Mouse (Mus musculus) heart, adult 2 months (tissue): ENCODE data around the gene Glis3. TPM values are rescaled to one million over a fixed set of nuclear protein-coding genes. Genes with fewer than 3 reads are reported as not detected.

Experiments used
- DNase-seq, 2 experiments: peaks; one replicate each; pipeline ENCODE4 v3.0.0; 2021
- H3K27ac ChIP-seq: fragments of 200-600 bp; 2 replicates; pipeline ENCODE4 v1.8.1; 2022
- H3K27me3 ChIP-seq: fragments of 200-500 bp; 2 replicates; pipeline ENCODE4 v1.6.1; 2012; ENCODE audit warnings: mild to moderate bottlenecking, low read length, inconsistent platforms, mixed read lengths; ENCODE audit not compliant: control insufficient read depth, insufficient read depth
- H3K36me3 ChIP-seq: fragments of 200-500 bp; 2 replicates; pipeline ENCODE4 v1.6.1; 2012; ENCODE audit warnings: low read length, inconsistent platforms; ENCODE audit not compliant: control insufficient read depth, insufficient read depth
- H3K4me1 ChIP-seq: fragments of 200-500 bp; 2 replicates; pipeline ENCODE4 v1.6.1; 2011; ENCODE audit warnings: low read length; ENCODE audit not compliant: control insufficient read depth, insufficient read depth
- H3K4me3 ChIP-seq: fragments of 200-600 bp; 2 replicates; pipeline ENCODE4 v1.8.1; 2022
- H3K79me2 ChIP-seq: fragments of 200-500 bp; replicated peaks from 2 replicates; pipeline ENCODE4 v1.6.1; 2012; ENCODE audit warnings: mild to moderate bottlenecking, inconsistent platforms, low read length, moderate library complexity, mixed read lengths; ENCODE audit not compliant: control insufficient read depth, insufficient read depth
- H3K9ac ChIP-seq: fragments of 200-500 bp; 2 replicates; pipeline ENCODE4 v1.6.1; 2012; ENCODE audit warnings: low read depth, mild to moderate bottlenecking, control low read depth, inconsistent platforms, low read length, mixed read lengths
- CTCF ChIP-seq: fragments of 200-600 bp; IDR thresholded peaks from 2 replicates; pipeline ENCODE4 v1.8.1; 2022; ENCODE audit warnings: antibody characterized with exemption, mild to moderate bottlenecking, moderate library complexity
- EP300 ChIP-seq: fragments of 200-500 bp; IDR thresholded peaks from 2 replicates; pipeline ENCODE4 v1.6.1; 2011; ENCODE audit warnings: low read depth, low read length, control low read depth; ENCODE audit not compliant: insufficient read depth
- POLR2A ChIP-seq: fragments of 200-500 bp; IDR thresholded peaks from 2 replicates; pipeline ENCODE4 v1.6.1; 2011; ENCODE audit warnings: mild to moderate bottlenecking, low read depth, low read length, control low read depth; ENCODE audit not compliant: insufficient read depth
- WGBS: fragments of 180-500 bp; shearing (Covaris S2); methylation state at CpG from one replicate; pipeline ENCODE4 v1.1.7; 2018; 5-methylcytosine and 5-hydroxymethylcytosine counted together
- intact Hi-C: fragments of 180-260 bp; cut with DNase I; formaldehyde crosslinking; loops from one replicate; pipeline ENCODE4 v1.15.1; 2025
- polyA plus RNA-seq: library from polyadenylated mRNA; depleted of rRNA; stranded (reverse); fragments of >200 nt; gene quantifications from 2 replicates; pipeline ENCODE4 v1.2.3, GENCODE M21; 2012
- total RNA-seq, 2 experiments: library from RNA; stranded (reverse); gene quantifications; 2 replicates each; pipeline ENCODE4 v1.2.3; 2021

The Glis3 gene
- total and polyA plus RNA-seq, 3 experiments, result 0.55 to 1.3 (median 1.1) TPM

DNA sequence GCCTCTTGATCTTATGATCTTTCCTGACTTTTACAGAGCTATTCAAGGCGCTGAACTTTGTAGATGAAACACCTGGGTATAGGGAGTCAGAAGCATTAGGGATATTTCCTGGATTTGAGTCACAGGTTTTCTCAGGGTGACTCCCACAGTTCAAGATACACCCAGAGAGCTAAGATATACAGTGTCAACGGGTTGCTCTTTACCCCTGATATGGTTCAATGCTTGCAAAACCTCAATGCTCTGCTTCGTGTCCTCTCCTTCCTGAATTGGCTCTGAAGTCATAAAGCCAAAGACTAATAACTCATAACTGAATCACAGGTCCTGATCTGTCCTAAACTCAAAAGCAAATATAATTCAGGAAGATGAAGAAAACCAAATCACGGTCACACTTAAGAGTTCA lies 319.0 kb downstream of the Glis3 start:
- DNase-seq, result no peak
- H3K4me1 ChIP-seq, result no peaks in the 10 kb centered on the region
- no peaks in the 10 kb centered on the region for H3K79me2 ChIP-seq
- H3K9ac ChIP-seq, result no peak overlapping the region
- H3K27ac ChIP-seq, result no peak overlapping the region
- 79% methylated on average over 4 of the region's 4 CpGs for WGBS
- intact Hi-C loops, result no loop called here
- no peak overlapping the region for H3K4me3 ChIP-seq
- TF ChIP-seq POLR2A (no peak), CTCF (no peak), EP300 (no peak)
- no peaks in the 10 kb centered on the region for H3K36me3 ChIP-seq
- H3K27me3 ChIP-seq, result no peaks in the 10 kb centered on the region

GRCm38 (mm10) chr19:28357595-28357994 lies 322.3 kb downstream of the Glis3 start:
- Histone ChIP-seq H3K4me1 (no peaks in the 10 kb centered on the region), H3K27me3 (no peaks in the 10 kb centered on the region), H3K4me3 (no peak overlapping the region), H3K36me3 (no peaks in the 10 kb centered on the region), H3K79me2 (no peaks in the 10 kb centered on the region), H3K27ac (no peak overlapping the region), H3K9ac (no peak overlapping the region)
- TF ChIP-seq CTCF, result no peak
- no peak for TF ChIP-seq EP300
- no peak for TF ChIP-seq POLR2A
- 82% methylated on average over 9 of the region's 9 CpGs for WGBS
- no peak for DNase-seq
- intact Hi-C loops, result no loop called here

- intact Hi-C loops, result no loop called here
- TF ChIP-seq CTCF, result no peak
- no peak for TF ChIP-seq POLR2A
- no peak for TF ChIP-seq EP300
- 78% methylated on average over 13 of the region's 13 CpGs for WGBS
Measured at GRCm38 (mm10) chr19:28351068-28352066, 328.5 kb downstream of the Glis3 start.

GRCm38 (mm10) chr19:28347080-28347825 lies 332.6 kb downstream of the Glis3 start:
- Histone ChIP-seq H3K36me3 (no peaks in the 10 kb centered on the region), H3K9ac (no peak overlapping the region), H3K4me1 (no peaks in the 10 kb centered on the region), H3K27ac (no peak overlapping the region), H3K79me2 (no peaks in the 10 kb centered on the region), H3K27me3 (no peaks in the 10 kb centered on the region), H3K4me3 (no peak overlapping the region)
- no peak for DNase-seq
- TF ChIP-seq CTCF (no peak), EP300 (no peak), POLR2A (no peak)
- intact Hi-C loops, result no loop called here
- WGBS, result 74% methylated on average over 13 of the region's 13 CpGs

More at GRCm38 (mm10) chr19:28351068-28352066, 328.5 kb downstream of the Glis3 start:
- no peak overlapping the region for H3K9ac ChIP-seq
- H3K4me3 ChIP-seq, result no peak overlapping the region
- H3K27ac ChIP-seq, result no peak overlapping the region
- H3K79me2 ChIP-seq, result no peaks in the 10 kb centered on the region
- no peaks in the 10 kb centered on the region for H3K27me3 ChIP-seq
- DNase-seq, result no peak
- no peaks in the 10 kb centered on the region for H3K36me3 ChIP-seq
- H3K4me1 ChIP-seq, result no peaks in the 10 kb centered on the region

DNA sequence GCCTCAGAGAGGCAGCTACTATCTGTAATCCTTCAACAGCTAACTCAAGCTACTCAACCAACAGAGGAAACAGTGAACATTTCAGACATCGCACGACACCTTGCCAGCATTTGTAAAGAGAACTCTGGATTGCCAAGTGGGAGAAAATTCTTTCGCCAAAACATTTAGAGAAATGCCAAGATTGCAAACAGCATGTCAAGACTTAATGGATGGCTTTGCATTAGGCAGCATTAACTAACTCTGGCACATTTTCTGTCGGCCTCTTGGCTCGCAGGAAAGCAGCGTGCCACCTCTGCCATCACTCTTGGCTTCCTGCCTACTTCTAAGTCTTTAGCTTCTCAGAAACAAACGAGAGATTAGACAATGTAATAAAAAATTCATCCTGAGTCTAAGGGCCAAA lies 336.2 kb downstream of the Glis3 start:
- DNase-seq, result no peak
- H3K27ac ChIP-seq, result no peak overlapping the region
- WGBS, result 46% methylated on average over 7 of the region's 7 CpGs
- no peak overlapping the region for H3K9ac ChIP-seq
- no peaks in the 10 kb centered on the region for H3K79me2 ChIP-seq
- H3K4me3 ChIP-seq, result no peak overlapping the region
- H3K27me3 ChIP-seq, result no peaks in the 10 kb centered on the region
- intact Hi-C loops, result no loop called here
- H3K4me1 ChIP-seq, result no peaks in the 10 kb centered on the region
- TF ChIP-seq POLR2A (no peak), EP300 (no peak), CTCF (no peak)
- no peaks in the 10 kb centered on the region for H3K36me3 ChIP-seq

DNA sequence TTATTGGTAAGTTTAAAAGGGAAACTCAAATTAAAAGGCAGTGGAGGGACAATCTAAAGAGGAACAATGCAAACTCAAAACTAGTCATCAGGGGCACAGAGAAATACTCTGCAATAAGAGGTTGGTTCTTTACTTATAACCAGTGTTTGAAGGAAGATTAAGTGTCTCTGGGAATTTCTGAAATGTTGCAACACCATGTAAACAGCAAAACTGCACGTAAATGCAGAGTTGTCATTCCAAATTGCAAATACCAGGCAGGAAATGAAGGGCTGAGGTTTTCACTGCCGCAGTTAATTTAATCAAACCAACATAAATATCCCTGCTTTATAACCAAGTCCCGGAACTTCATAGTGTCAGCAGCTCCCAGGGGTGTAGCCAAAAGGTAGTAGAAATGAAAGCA lies 342.3 kb downstream of the Glis3 start:
- Histone ChIP-seq H3K4me1 (peaks cover 1% of the 10 kb centered on the region; the same call in 1 of the 2 replicates), H3K4me3 (no peak overlapping the region), H3K9ac (no peak overlapping the region), H3K79me2 (no peaks in the 10 kb centered on the region), H3K36me3 (no peaks in the 10 kb centered on the region), H3K27me3 (no peaks in the 10 kb centered on the region), H3K27ac (no peak overlapping the region)
- TF ChIP-seq CTCF, result no peak
- no peak for TF ChIP-seq EP300
- no peak for TF ChIP-seq POLR2A
- no peak for DNase-seq
- intact Hi-C loops, result no loop called here
- 75% methylated on average over 3 of the region's 3 CpGs for WGBS
